Mouse (Mus musculus) naive thymus-derived CD4-positive, alpha-beta T cell, adult 5 months (primary cell): Measurements from ENCODE around the gene Capn10. TPM values are rescaled to one million over a fixed set of nuclear protein-coding genes. Genes with fewer than 3 reads are reported as not detected.

Experiments used
- polyA plus RNA-seq: library from polyadenylated mRNA; unstranded; fragments of 100-300 nt; shearing (Covaris generic); gene quantifications from one replicate; pipeline ENCODE4 v1.2.1, GENCODE M21; 2017

Capn10 gene
- 10.9 TPM for polyA plus RNA-seq

DNA sequence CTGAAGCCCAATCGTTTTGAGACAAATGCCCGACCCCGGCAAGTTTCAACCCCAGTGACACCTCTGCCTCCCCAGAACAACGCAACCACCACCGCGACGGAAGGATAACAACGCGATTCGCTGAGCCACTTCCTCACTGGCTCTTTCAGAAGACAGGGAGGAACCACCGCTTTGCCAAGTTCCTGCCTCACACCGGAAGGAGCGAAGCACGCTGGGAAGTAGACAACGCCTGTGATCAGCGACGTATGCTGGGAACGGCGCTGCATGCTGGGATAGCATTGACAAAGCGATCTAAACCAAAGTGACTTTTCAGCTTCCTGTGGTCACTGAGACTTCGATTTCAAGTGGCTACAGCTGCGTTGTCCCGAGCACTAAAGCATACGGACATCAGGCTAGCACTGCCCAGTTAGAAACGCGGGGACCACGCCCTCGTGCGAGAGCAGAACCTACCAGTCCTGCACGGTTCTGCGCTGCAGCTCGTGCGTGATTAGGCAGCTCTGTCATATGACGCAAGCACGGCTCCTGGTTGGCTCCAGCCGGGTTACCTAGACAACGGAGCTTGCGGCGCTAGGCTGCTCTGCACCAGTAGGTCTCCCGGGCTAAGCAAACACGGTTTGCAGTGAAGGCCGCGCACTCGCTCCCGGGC, at the start of gene Capn10:
Gene Capn10, plus strand, starts transcription at position 195 of the 646 bp plus-strand sequence.

DNA sequence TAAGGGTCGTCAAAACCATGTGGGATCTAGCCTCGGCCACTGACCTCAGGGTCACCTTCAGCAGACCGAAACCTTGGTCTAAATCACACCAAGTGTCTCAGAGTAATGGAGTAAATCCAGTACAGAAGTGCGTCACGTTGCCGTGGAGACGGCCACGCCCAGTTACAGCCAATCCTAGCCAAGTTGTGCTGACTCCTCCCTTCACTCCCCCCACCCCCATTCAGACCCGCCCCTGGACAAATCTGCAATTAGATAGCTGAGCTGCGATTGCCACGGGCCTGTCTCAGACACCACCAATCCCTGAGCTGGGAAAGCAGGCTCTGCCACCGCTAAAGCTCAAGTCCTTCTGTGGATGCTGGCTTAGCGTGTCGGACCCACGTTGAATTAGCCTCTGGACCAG, 31.4 kb upstream of the Capn10 start, which contains the start of gene Ankmy1:
Gene Ankmy1, minus strand, starts transcription at position 121 of the 400 bp plus-strand sequence.

DNA sequence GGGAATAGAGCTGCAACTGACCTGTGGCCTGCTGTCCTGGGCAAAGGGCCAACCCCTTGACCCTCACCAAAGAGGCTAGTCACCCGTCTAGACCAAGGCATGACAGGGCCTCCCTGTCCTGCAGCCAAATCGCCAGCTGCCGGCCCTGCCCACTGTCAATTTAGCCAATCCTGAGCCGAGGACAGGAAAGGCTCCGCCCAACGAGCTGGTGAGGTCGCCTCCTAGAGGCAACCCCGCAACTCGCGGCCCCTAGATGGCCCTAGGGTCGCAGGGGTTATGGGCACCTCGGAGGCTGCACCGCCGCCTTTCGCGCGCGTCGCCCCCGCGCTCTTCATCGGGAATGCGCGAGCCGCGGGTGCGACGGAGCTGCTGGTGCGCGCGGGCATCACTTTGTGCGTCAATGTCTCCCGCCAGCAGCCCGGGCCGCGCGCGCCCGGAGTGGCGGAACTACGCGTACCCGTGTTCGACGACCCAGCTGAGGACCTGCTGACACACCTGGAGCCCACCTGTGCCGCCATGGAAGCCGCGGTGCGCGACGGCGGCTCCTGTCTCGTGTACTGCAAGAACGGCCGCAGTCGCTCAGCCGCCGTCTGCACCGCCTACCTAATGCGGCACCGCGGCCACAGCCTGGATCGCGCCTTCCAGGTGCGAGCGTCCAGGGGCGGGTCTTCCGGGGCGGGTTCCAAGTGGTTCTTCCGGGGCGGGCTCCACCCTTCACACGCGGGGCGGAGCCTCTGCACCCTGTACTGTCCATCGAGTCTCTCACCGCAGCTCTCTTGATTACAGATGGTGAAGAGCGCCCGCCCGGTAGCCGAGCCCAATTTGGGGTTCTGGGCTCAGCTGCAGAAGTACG, 27.2 kb upstream of the Capn10 start, which contains the start of gene Dusp28:
Gene Dusp28, plus strand, starts transcription at position 203 of the 853 bp plus-strand sequence.

GRCm38 (mm10) chr1:92910239-92910885, 23.8 kb upstream of the Capn10 start, which contains the start of gene Rnpepl1:
Rnpepl1 (plus strand) TSS chr1:92910783.

DNA sequence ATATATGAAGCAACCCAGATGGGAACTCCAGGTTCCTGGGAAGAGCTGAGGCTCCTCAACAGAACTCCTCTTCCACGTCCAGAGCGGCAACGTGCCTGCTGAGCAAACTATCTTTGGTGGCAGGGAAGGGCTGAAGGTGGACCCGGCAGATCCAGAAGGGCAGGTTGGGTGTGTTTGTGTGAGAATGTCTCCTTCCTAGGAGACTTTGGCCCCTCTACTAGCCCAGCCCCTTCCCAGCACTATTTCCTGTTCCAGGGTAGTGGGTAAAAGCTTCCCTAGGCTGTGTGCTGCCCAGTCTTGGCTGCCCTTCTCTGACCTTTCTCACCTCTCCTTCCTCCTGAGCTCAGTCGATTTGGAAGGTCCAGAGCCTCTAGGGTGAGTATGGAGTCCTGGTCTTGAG, 16.4 kb downstream of the Capn10 start, which contains the start of gene Gpr35:
Gene Gpr35, plus strand, starts transcription at position 259 of the 400 bp plus-strand sequence.

Other genes with a start within 250 kb of the Capn10 start
- gene Gpc1, start 102.7 kb upstream of the Capn10 start, polyA plus RNA-seq, result 6.9 TPM
- gene Ankmy1, start 31.5 kb upstream of the Capn10 start, polyA plus RNA-seq, result 0.85 TPM
- 11.6 TPM for gene Dusp28, start 27.4 kb upstream of the Capn10 start, polyA plus RNA-seq
- 117 TPM for gene Rnpepl1, start 23.6 kb upstream of the Capn10 start, polyA plus RNA-seq
- not detected for gene Gpr35, start 16.5 kb downstream of the Capn10 start, polyA plus RNA-seq
- gene Aqp12, start 72.0 kb downstream of the Capn10 start, polyA plus RNA-seq, result not detected
- not detected for gene Kif1a, start 167.6 kb downstream of the Capn10 start, polyA plus RNA-seq
- gene Agxt, start 200.9 kb downstream of the Capn10 start, polyA plus RNA-seq, result not detected
- not detected for gene 2310007B03Rik, start 226.6 kb downstream of the Capn10 start, polyA plus RNA-seq
- gene Crocc2, start 234.3 kb downstream of the Capn10 start, polyA plus RNA-seq, result not detected